Mouse (Mus musculus) thymus, adult 2 months (tissue): ENCODE results near the gene Frg2f1. TPM values are rescaled to one million over a fixed set of nuclear protein-coding genes. Genes with fewer than 3 reads are reported as not detected.

Source experiments
- DNase-seq: peaks from one replicate; pipeline ENCODE4 v3.0.0; 2021
- H3K27ac ChIP-seq: fragments of 200-500 bp; 2 replicates; pipeline ENCODE4 v1.5.1; 2012; ENCODE audit warnings: low read length, control low read depth; ENCODE audit not compliant: control insufficient read depth, insufficient read depth
- H3K27me3 ChIP-seq: fragments of 200-500 bp; 2 replicates; pipeline ENCODE4 v1.6.1; 2012; ENCODE audit warnings: mild to moderate bottlenecking, low read length, moderate library complexity, mixed read lengths; ENCODE audit not compliant: control insufficient read depth, insufficient read depth
- H3K36me3 ChIP-seq: fragments of 200-500 bp; 2 replicates; pipeline ENCODE4 v1.6.1; 2012; ENCODE audit warnings: mild to moderate bottlenecking, low read length, moderate library complexity; ENCODE audit not compliant: control insufficient read depth, insufficient read depth
- H3K4me1 ChIP-seq: fragments of 200-500 bp; replicated peaks from 2 replicates; pipeline ENCODE4 v1.6.1; 2012; ENCODE audit warnings: low read length; ENCODE audit not compliant: control insufficient read depth, insufficient read depth
- H3K4me3 ChIP-seq: fragments of 200-500 bp; 2 replicates; pipeline ENCODE4 v1.5.1; 2012; ENCODE audit warnings: mild to moderate bottlenecking, low read length, control low read depth, moderate library complexity; ENCODE audit not compliant: control insufficient read depth, insufficient read depth
- CTCF ChIP-seq: fragments of 200-500 bp; IDR thresholded peaks from 2 replicates; pipeline ENCODE4 v1.5.1; 2012; ENCODE audit warnings: mild to moderate bottlenecking, control low read depth, low read length, moderate library complexity, borderline replicate concordance; ENCODE audit not compliant: control insufficient read depth, poor library complexity, insufficient read depth; ENCODE audit errors: extremely low read depth
- POLR2A ChIP-seq: fragments of 200-500 bp; IDR thresholded peaks from 2 replicates; pipeline ENCODE4 v1.6.1; 2012; ENCODE audit warnings: mild to moderate bottlenecking, low read length, control low read depth, moderate library complexity; ENCODE audit not compliant: control insufficient read depth, poor library complexity, insufficient read depth; ENCODE audit errors: extremely low read depth
- WGBS: fragments of 180-500 bp; shearing (Covaris S2); methylation state at CpG from one replicate; pipeline ENCODE4 v1.1.7; 2018; 5-methylcytosine and 5-hydroxymethylcytosine counted together
- polyA plus RNA-seq: library from polyadenylated mRNA; depleted of rRNA; stranded (reverse); fragments of >200 nt; gene quantifications from 2 replicates; pipeline ENCODE4 v1.2.3, GENCODE M21; 2012; rRNA removed

Frg2f1 gene
- polyA plus RNA-seq, 1 experiment = 4.4 TPM

DNA sequence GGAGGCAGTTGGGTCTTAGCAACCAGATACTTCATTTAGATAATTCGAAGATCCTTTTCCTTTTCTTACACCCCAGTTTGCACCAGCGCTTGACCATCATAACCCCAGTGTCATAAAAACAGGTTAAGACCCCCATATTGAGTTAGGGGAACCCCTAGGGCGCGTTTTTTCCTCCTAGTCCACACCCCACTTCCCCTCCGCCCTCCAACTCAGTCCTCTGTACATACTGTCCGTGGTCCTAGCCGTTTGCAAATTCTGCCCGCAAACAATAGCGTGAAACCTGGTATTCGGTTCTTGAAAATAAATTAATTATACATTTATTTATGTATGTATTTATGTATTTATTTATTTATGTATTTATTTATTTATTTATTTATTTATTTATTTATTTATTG is 46.4 kb downstream of the Frg2f1 start:
- TF ChIP-seq CTCF (no peak), POLR2A (no peak)
- Histone ChIP-seq H3K4me3 (peak overlapping the region; percentile 45), H3K36me3 (no peaks in the 10 kb centered on the region), H3K4me1 (peaks cover 6% of the 10 kb centered on the region), H3K27ac (no peak overlapping the region), H3K27me3 (no peaks in the 10 kb centered on the region; the same call in 1 of the 2 replicates)
- no peak for DNase-seq
- 46% methylated on average over 10 of the region's 10 CpGs for WGBS

DNA sequence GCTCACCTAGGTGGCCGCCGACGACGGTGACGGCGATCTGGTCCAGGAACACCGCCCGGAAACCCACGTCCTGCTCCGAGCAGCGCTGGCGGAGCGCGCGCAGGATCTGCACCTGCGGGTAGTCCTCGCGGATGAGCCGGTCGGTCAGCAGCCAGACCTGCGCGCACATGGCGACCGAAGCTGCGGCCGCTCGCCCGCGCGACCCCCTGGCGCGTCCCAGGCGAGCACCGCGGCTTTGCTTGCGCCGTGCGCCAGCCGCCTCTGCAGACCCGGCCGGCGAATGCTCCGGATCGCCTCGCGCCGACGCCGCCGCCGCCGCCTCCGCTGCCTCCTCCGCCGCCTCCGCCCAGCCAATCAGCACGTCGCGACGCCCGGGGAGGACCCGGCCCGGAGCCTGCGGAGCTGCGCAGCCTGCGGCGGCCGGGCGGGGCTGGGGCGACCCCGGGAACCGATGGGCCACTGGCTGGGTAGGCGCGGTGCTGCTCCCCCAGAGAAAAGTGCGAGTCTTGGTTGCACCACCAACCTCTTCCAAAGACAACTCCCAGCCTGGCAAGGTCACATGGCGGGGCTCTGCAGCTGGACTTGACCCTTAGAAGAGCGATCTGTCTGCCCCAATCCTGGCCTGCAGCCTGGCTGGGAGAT is 46.9 kb downstream of the Frg2f1 start, which contains the start of gene Rimkla:
Gene Rimkla (minus strand): TSS at position 338 of the 642 bp plus-strand sequence.
- Histone ChIP-seq H3K4me1 (peaks cover 6% of the 10 kb centered on the region), H3K36me3 (no peaks in the 10 kb centered on the region), H3K4me3 (peak within 1 kb of the TSS; percentile 45), H3K27ac (no peak within 1 kb of the TSS), H3K27me3 (no peaks in the 10 kb centered on the region; the same call in 1 of the 2 replicates)
- under 1% methylated on average over 77 of the region's 77 CpGs for WGBS
- TF ChIP-seq POLR2A (no peak), CTCF (no peak)
- DNase-seq = peak; percentile 73

DNA sequence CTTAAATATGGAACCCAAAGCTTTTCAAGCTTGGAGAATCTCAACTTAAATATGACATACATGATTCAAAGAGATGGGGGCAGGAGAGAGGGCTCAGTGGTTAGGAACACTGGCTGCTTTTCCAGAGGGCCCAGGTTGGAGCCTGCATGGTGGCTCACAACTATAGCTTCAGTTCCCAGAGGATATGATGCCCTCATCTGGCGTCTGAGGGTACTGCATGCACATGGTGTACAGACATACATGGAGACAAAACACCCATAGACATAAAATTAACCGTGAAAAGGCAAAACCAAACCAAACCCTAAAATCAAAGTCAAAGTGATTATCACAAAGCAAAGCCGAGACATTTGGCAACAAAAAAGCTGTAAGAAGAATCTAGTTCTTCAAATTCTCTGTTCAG is 48.5 kb downstream of the Frg2f1 start:
- no peaks in the 10 kb centered on the region; the same call in 1 of the 2 replicates for H3K27me3 ChIP-seq
- peak; percentile 33 for DNase-seq
- H3K36me3 ChIP-seq = no peaks in the 10 kb centered on the region
- no peak overlapping the region for H3K4me3 ChIP-seq
- peaks cover 6% of the 10 kb centered on the region for H3K4me1 ChIP-seq
- H3K27ac ChIP-seq = no peak overlapping the region
- WGBS = 88% methylated on average over 3 of the region's 3 CpGs
- TF ChIP-seq POLR2A (no peak), CTCF (no peak)

DNA sequence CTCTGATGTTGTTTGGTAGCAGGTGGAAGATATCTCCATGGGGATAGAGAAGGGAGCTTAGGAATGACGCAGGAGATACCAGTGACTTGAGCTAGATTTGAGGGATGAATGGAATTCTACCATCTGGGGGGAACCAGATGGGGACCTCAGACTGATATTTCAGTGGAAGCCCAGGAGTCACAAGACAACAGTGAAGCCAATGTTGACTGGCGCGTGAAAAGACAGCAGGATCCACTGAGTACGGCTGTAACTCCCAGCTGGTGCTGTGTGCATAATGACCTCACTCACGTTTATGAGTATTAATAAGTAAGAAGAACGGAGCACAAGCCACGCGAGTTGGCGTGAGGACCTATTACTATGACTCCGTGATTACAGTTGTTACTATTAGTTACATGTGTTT is 49.7 kb downstream of the Frg2f1 start:
- no peak for TF ChIP-seq POLR2A
- TF ChIP-seq CTCF = no peak
- DNase-seq = no peak
- H3K27ac ChIP-seq = no peak overlapping the region
- no peaks in the 10 kb centered on the region for H3K36me3 ChIP-seq
- H3K27me3 ChIP-seq = no peaks in the 10 kb centered on the region; the same call in 1 of the 2 replicates
- no peak overlapping the region for H3K4me3 ChIP-seq
- 96% methylated on average over 10 of the region's 10 CpGs for WGBS
- peaks cover 6% of the 10 kb centered on the region for H3K4me1 ChIP-seq

GRCm38 (mm10) chr4:119484882-119485281 is 54.4 kb downstream of the Frg2f1 start:
- Histone ChIP-seq H3K27me3 (no peaks in the 10 kb centered on the region), H3K4me1 (no peaks in the 10 kb centered on the region), H3K4me3 (no peak overlapping the region), H3K27ac (no peak overlapping the region), H3K36me3 (no peaks in the 10 kb centered on the region)
- WGBS = 70% methylated on average over 7 of the region's 7 CpGs
- TF ChIP-seq POLR2A (no peak), CTCF (no peak)
- no peak for DNase-seq

DNA sequence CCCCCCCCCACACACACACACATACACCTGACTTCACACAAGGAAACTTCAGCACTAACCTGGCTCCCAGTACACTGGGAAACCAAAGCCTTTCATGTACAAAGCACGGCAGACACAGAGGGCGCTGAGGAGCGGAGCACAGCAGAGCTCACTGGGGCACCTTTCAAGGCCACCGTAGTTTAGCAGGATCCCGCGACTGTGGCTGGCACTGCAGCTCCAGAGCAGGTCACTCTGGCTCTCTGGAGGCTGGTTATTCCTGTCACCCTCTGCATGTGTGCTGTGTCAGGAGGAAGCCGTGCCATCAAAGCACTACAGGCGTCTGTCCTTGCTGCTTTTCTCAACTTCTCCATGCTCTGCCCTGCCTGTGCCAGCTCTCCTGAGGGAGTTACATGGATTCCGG is 56.3 kb downstream of the Frg2f1 start:
- Histone ChIP-seq H3K27ac (no peak overlapping the region), H3K36me3 (no peaks in the 10 kb centered on the region), H3K4me3 (no peak overlapping the region), H3K4me1 (no peaks in the 10 kb centered on the region), H3K27me3 (no peaks in the 10 kb centered on the region)
- 55% methylated on average over 9 of the region's 9 CpGs for WGBS
- TF ChIP-seq CTCF = no peak
- peak; percentile 15 for DNase-seq

Other genes starting within 250 kb of the Frg2f1 start
- 156 and 199 TPM in 2 replicates for gene Ybx1, start 244.9 kb downstream of the Frg2f1 start, polyA plus RNA-seq
- 21.2 and 26.6 TPM in 2 replicates for gene Ppih, start 219.0 kb downstream of the Frg2f1 start, polyA plus RNA-seq
- 3.4 and 3.7 TPM in 2 replicates for gene Ccdc30, start 124.0 kb downstream of the Frg2f1 start, polyA plus RNA-seq
- 20.1 and 21.8 TPM in 2 replicates for gene Ppcs, start 117.1 kb downstream of the Frg2f1 start, polyA plus RNA-seq
- gene Zmynd12, start 116.7 kb downstream of the Frg2f1 start, polyA plus RNA-seq = 0.35 and 0.55 TPM in 2 replicates
- gene Rimkla, start 46.9 kb downstream of the Frg2f1 start, polyA plus RNA-seq = 1.8 and 2.2 TPM in 2 replicates
- 27.2 and 31.2 TPM in 2 replicates for gene Foxj3, start 2.5 kb downstream of the Frg2f1 start, polyA plus RNA-seq
- 0.54 and 0.75 TPM in 2 replicates for gene Guca2a, start 98.2 kb upstream of the Frg2f1 start, polyA plus RNA-seq
- 1.7 and 2.7 TPM in 2 replicates for gene Guca2b, start 119.4 kb upstream of the Frg2f1 start, polyA plus RNA-seq
- 40.0 and 65.7 TPM in 2 replicates for gene Hivep3, start 194.3 kb upstream of the Frg2f1 start, polyA plus RNA-seq